Mouse (Mus musculus): ENCODE results near the gene Ebf1. TPM values are rescaled to one million over a fixed set of nuclear protein-coding genes. Genes with fewer than 3 reads are reported as not detected.

Ebf1 gene
- polyA plus RNA-seq, 1 experiment from 2014 or later: 11.6 TPM

DNA sequence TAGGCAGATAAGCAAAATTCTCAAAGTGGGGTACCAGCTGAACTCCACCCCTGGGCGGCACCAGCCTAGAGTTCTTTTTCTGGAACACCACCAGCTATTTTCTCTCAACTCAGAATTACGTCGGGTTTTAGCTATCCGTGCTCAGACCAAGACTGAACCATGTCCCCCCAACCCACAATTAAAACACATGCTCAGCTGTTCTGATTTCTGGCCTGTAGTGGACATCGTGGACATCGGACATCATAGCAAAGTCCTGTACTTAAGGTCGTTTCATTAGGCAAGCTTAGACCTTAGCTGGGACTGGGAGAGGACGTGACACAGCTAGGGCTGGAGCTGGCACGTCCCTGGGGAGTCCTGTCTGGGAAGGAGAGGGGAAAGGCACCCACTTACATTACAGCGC is 5.0 kb upstream of the Ebf1 start:
- H3K4me1 ChIP-seq (ENCODE audit: insufficient read depth): no peaks in the 10 kb centered on the region
- no peak for DNase-seq
- no peak overlapping the region for H3K27ac ChIP-seq (ENCODE audit: low read depth)
- ATAC-seq (ENCODE audit: insufficient read depth): no peak
- TF ChIP-seq CTCF (IDR thresholded peaks at IDR 0.05; ENCODE audit: low read depth): no peak
- H3K27me3 ChIP-seq (ENCODE audit: insufficient read depth, low read length): peaks cover 50% of the 10 kb centered on the region
- H3K4me3 ChIP-seq (ENCODE audit: low read depth, low read length): no peak overlapping the region
- 6% methylated on average over 10 of the region's 10 CpGs for WGBS
- no peak overlapping the region for H3K9ac ChIP-seq
- no peaks in the 10 kb centered on the region for H3K9me3 ChIP-seq (ENCODE audit: low read depth, low read length)
- H3K4me2 ChIP-seq: no peak overlapping the region
- H3K36me3 ChIP-seq (ENCODE audit: insufficient read depth): no peaks in the 10 kb centered on the region

DNA sequence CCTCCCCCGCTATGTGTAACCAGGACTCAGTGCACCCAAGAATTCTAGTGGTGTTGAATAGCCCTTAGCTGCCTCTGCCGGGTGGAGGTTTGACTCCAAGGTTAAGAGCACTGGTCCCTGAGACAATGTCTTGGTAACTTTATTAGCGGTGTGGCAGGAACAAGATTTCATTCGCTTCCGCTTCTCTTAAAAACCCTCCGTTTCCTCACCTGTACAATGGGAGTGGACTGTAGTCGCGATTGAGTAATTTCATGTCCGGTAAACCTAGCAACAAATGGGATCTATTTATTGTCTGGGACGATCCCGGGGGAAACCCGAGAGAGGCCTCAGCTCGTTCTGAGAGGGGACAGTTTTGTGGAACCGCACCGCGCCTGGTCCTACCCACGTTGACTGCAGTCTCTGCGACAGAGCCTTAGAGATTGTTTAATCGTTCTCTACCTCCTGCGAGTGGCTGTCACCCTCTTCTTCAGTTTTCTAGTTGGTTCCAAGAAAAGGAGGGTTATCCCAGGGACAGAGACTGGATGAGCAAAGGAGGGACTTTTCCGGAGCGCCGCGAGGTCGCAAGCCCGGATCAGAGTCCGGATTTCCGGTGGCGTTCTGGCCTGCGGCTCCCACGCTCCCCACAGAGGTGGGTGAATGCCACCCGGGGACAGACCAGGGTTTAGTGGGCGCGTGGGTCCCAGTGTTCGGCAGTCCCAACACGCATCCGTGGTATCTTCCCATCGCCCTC is 4.3 kb upstream of the Ebf1 start:
- Histone ChIP-seq H3K36me3 (ENCODE audit: insufficient read depth) (no peaks in the 10 kb centered on the region), H3K4me2 (peak overlapping the region; percentile 63), H3K27me3 (ENCODE audit: insufficient read depth, low read length) (peaks cover 50% of the 10 kb centered on the region), H3K4me3 (ENCODE audit: low read depth, low read length) (peak overlapping the region; percentile 29), H3K9me3 (ENCODE audit: low read depth, low read length) (no peaks in the 10 kb centered on the region), H3K9ac (peak overlapping the region; percentile 44), H3K4me1 (ENCODE audit: insufficient read depth) (no peaks in the 10 kb centered on the region), H3K27ac (ENCODE audit: low read depth) (no peak overlapping the region)
- WGBS: 2% methylated on average over 38 of the region's 38 CpGs
- DNase-seq: no peak
- no peak for ATAC-seq (ENCODE audit: insufficient read depth)
- no peak for TF ChIP-seq CTCF (IDR thresholded peaks at IDR 0.05; ENCODE audit: low read depth)

DNA sequence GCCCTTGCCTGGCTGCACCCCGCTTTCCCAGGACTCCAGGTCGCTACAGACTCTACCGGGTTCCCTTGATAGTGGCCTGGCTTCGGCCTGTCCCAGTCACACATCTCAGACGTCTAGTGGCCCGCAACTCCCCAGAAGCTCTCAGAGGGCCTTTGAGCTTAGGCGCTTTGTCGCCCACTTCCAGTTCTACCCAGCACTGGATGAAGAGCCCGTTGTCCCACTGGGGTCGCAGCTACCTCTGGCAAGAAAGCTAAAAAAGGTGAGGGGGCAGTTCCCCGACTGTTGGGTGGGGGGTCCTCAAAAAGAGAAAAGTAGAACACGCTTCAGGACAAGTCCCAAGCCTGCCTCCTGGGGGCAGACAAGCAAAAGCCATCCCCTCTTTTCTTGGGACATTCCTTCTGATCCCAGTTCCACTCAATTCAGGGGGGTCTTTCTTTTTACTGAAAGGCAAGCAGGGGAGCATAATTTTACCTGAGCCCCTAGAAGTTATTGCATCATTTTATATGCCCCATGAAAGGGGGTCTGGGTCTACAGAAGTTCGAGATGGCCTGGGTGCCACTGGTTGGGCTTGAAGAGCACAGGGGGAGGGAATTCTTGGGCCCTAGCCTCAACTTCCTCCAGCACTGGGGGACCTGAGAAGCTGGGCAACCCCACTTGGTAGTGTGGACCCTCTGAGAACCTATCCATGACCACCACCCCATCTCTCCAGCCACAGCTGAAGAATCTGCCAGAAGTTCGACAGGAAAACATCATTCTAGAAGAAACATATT is 3.5 kb upstream of the Ebf1 start:
- Histone ChIP-seq H3K27me3 (ENCODE audit: insufficient read depth, low read length) (peaks cover 55% of the 10 kb centered on the region), H3K4me1 (ENCODE audit: insufficient read depth) (no peaks in the 10 kb centered on the region), H3K9me3 (ENCODE audit: low read depth, low read length) (no peaks in the 10 kb centered on the region), H3K36me3 (ENCODE audit: insufficient read depth) (no peaks in the 10 kb centered on the region), H3K4me2 (peak overlapping the region; percentile 63), H3K9ac (peak overlapping the region; percentile 44), H3K27ac (ENCODE audit: low read depth) (no peak overlapping the region), H3K4me3 (ENCODE audit: low read depth, low read length) (peak overlapping the region; percentile 29)
- DNase-seq (peak; percentile 50), ATAC-seq (ENCODE audit: insufficient read depth) (no peak)
- TF ChIP-seq CTCF (IDR thresholded peaks at IDR 0.05; ENCODE audit: low read depth): peak; percentile 54
- 6% methylated on average over 14 of the region's 14 CpGs for WGBS

DNA sequence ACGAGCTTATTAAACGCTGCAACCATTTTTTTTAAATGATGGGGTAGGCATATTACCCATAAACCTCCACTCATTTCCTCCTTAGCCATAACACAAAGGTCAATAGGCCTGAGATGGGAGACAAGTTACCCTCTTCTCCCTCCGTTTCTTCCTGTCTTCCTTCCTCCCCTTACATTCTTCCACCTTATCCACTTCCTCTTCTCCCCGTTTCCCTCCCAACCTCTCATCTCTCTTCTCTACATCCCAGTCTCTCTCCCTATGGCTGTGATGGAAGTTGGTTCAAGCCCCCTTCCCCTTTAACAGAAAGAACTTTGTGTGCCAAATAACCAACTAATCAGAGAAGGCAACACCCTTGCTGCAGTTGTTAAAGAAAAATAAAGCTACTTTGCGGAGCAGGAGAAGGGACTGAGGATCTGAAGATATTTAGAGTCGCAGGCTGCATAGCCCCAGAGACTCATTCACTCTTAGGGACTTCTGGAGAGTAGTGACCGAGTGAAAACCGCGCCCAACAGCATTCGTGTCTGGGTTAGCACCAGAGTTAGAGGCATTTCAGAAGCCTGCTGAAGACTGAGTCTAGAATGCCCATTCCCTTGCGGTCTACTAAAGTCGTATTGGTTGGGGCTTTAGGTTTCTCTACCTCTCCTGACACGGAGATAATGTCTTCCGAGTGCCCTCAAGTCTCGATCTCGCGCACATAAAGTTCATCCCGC is 884 bp upstream of the Ebf1 start:
- no peak for TF ChIP-seq CTCF (IDR thresholded peaks at IDR 0.05; ENCODE audit: low read depth)
- Histone ChIP-seq H3K4me1 (ENCODE audit: insufficient read depth) (no peaks in the 10 kb centered on the region), H3K27me3 (ENCODE audit: insufficient read depth, low read length) (peaks cover 77% of the 10 kb centered on the region), H3K27ac (ENCODE audit: low read depth) (no peak overlapping the region), H3K4me3 (ENCODE audit: low read depth, low read length) (peak overlapping the region; percentile 51), H3K36me3 (ENCODE audit: insufficient read depth) (no peaks in the 10 kb centered on the region), H3K4me2 (peak overlapping the region; percentile 80), H3K9ac (0 out of 2 replicates have a peak overlapping the region, but pooled peaks have one; percentile 36), H3K9me3 (ENCODE audit: low read depth, low read length) (no peaks in the 10 kb centered on the region)
- peak; percentile 0; the same call in 1 of the 2 replicates for ATAC-seq (ENCODE audit: insufficient read depth)
- DNase-seq: no peak
- 10% methylated on average over 18 of the region's 18 CpGs for WGBS

DNA sequence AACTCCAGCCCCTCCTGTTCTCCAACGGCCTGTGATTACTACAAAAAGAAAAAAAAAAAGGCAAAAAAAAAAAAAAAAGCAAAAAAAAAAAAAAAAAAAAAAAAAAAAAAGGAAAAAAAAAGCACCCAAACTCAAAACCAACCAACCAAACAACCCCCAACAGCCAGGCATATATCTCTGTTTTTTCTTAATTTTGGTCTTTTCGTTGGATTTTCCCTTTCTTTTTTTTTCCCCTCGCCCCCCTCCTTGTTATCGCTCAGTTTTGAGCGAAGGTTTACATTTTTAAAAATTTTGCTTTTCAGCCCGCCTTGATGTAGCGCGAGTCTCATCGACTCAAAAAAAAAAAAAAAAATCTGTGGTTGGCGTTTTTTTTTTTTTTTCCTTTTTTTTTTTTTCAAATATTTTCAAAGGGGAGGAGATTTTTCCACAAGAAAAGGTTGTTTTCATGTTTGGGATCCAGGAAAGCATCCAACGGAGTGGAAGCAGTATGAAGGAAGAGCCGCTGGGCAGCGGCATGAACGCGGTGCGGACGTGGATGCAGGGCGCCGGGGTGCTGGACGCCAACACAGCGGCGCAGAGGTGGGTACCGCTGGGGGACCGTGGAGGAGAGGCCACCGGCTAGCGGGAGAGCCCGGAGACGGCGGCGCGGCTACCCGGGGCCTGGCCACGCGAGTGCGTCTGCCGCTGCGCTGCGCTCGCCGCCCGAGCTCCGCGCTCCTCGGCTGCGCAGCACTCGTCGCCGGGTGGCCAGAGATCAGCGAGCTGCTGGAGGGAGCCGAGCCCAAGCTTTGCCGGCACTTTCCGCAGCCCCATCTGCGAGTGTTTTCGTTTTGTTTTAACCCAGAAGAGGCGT is 843 bp downstream of the Ebf1 start:
- peaks cover 71% of the 10 kb centered on the region for H3K27me3 ChIP-seq (ENCODE audit: insufficient read depth, low read length)
- under 1% methylated on average over 55 of the region's 55 CpGs for WGBS
- peak overlapping the region; percentile 51 for H3K4me3 ChIP-seq (ENCODE audit: low read depth, low read length)
- peak overlapping the region; percentile 58 for H3K9ac ChIP-seq
- DNase-seq (peak; percentile 83), ATAC-seq (ENCODE audit: insufficient read depth) (peak; percentile 39)
- no peaks in the 10 kb centered on the region for H3K36me3 ChIP-seq (ENCODE audit: insufficient read depth)
- peak overlapping the region; percentile 30; the same call in 1 of the 2 replicates for H3K27ac ChIP-seq (ENCODE audit: low read depth)
- H3K4me2 ChIP-seq: peak overlapping the region; percentile 80
- H3K9me3 ChIP-seq (ENCODE audit: low read depth, low read length): peaks cover 5% of the 10 kb centered on the region; the same call in 1 of the 2 replicates
- no peak for TF ChIP-seq CTCF (IDR thresholded peaks at IDR 0.05; ENCODE audit: low read depth)
- H3K4me1 ChIP-seq (ENCODE audit: insufficient read depth): no peaks in the 10 kb centered on the region

DNA sequence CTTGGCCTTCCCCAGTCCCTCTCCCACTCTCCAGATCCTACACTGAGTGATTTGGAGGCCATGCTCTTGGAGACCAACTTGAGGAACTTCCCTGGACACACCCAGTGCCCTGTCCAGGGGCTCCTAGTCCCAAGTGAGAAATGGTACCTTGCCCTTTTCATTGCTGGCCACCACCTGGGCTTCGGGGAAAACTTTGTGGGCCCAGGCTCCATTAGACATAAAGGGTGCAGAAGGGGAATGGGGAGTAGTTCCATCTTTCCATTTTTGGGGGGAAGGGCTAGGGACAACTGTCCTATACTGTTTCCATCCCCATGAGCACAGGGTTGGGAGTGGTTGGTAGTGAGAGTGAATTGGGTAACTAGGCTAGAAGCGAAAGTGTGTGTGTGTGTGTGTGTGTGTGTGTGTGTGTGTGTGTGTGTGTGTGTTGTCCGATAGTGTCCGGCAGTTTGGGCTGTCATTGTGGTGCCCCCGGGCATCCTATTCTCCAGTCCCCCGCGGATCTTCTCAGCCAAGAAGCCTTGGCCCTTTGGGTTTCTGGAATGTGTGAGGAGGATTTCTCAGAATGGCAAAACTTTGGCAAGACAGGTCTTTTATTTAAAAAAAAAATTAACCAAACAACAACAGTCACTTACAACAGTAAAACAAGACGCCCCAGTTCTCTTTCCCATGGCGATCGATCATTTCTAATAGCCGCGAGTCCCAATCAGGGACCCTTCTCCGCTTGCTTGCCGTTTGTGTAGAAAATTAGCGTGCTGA is 2.2 kb downstream of the Ebf1 start:
- H3K9me3 ChIP-seq (ENCODE audit: low read depth, low read length): peaks cover 5% of the 10 kb centered on the region; the same call in 1 of the 2 replicates
- ATAC-seq (ENCODE audit: insufficient read depth) (no peak), DNase-seq (no peak)
- H3K27ac ChIP-seq (ENCODE audit: low read depth): no peak overlapping the region
- H3K36me3 ChIP-seq (ENCODE audit: insufficient read depth): no peaks in the 10 kb centered on the region
- peaks cover 59% of the 10 kb centered on the region for H3K27me3 ChIP-seq (ENCODE audit: insufficient read depth, low read length)
- peak overlapping the region; percentile 47 for H3K9ac ChIP-seq
- H3K4me1 ChIP-seq (ENCODE audit: insufficient read depth): no peaks in the 10 kb centered on the region
- TF ChIP-seq CTCF (IDR thresholded peaks at IDR 0.05; ENCODE audit: low read depth): no peak
- peak overlapping the region; percentile 51 for H3K4me3 ChIP-seq (ENCODE audit: low read depth, low read length)
- WGBS: 4% methylated on average over 15 of the region's 15 CpGs
- H3K4me2 ChIP-seq: peak overlapping the region; percentile 80
